In genomic region chr10:87534172-87534571, GRCm38 (mm10) we compare ENCODE assay signal across 31 mouse cellular contexts. TPM values are rescaled to one million over a fixed set of nuclear protein-coding genes. Genes with fewer than 3 reads are reported as not detected.
A peak's percentile ranks its signal among the peaks of the same experiment; 100 is the strongest.
DNase-seq lines count a peak whose midpoint lies in the region; ATAC-seq lines count a peak whose summit lies in the region.
"Had no signal": no experiment of that assay in that cellular context is flagged by ENCODE, and none has a peak within 500 bp of the region (broad histone marks: within the 10 kb centered on the region; RNA-seq: fewer than 3 reads in every experiment).

No protein-coding gene starts in this region.

- H3K27ac ChIP-seq in liver, embryonic 12.5 days, result no peak overlapping the region
- no peak overlapping the region for H3K27ac ChIP-seq in liver, embryonic 11.5 days (ENCODE audit: low read depth, low read length)
- no peak overlapping the region for H3K27ac ChIP-seq in liver, embryonic 16.5 days (ENCODE audit: low read length)
- no peak overlapping the region for H3K27ac ChIP-seq in intestine, embryonic 16.5 days (ENCODE audit: low read length)
- H3K27ac ChIP-seq: embryonic facial prominence, embryonic 13.5 days; embryonic facial prominence, embryonic 15.5 days; forebrain, embryonic 10.5 days; forebrain, embryonic 12.5 days had no signal

- peak; percentile 77 for ATAC-seq in frontal cortex, adult (ENCODE audit: low TSS enrichment)
- ATAC-seq in liver, embryonic 12.5 days, result 0 out of 2 replicates have a peak, but pooled peaks have one; percentile 27
- no peak; the same call in 1 of the 2 replicates for ATAC-seq in liver, embryonic 11.5 days (replicated peaks; ENCODE audit: low FRiP score)
- 0 out of 2 replicates have a peak, but pooled peaks have one; percentile 32 for ATAC-seq in liver, embryonic 16.5 days (ENCODE audit: low read depth)
- no peak for ATAC-seq in intestine, embryonic 16.5 days
- ATAC-seq: activated CD4-positive, CD25-positive, alpha-beta regulatory T cell, adult 4 months; CD4-positive, CD25-positive, alpha-beta regulatory T cell, adult 4 months; forebrain, embryonic 14.5 days; Patski had no signal

- no peak overlapping the region for H3K9ac ChIP-seq in liver, embryonic 12.5 days
- no peak overlapping the region for H3K9ac ChIP-seq in liver, embryonic 11.5 days (ENCODE audit: low read depth, low read length)
- no peak overlapping the region for H3K9ac ChIP-seq in liver, embryonic 16.5 days (ENCODE audit: low read depth, low read length)
- no peak overlapping the region for H3K9ac ChIP-seq in intestine, embryonic 16.5 days (ENCODE audit: low read depth, low read length)
- H3K9ac ChIP-seq: embryonic facial prominence, embryonic 13.5 days; embryonic facial prominence, embryonic 15.5 days; forebrain, embryonic 12.5 days had no signal

- no peak overlapping the region for H3K4me2 ChIP-seq in liver, embryonic 12.5 days
- H3K4me2 ChIP-seq in liver, embryonic 11.5 days, result no peak overlapping the region
- no peak overlapping the region for H3K4me2 ChIP-seq in liver, embryonic 16.5 days (ENCODE audit: low read depth, low read length)
- H3K4me2 ChIP-seq in intestine, embryonic 16.5 days (ENCODE audit: low read depth, low read length), result no peak overlapping the region
- H3K4me2 ChIP-seq: embryonic facial prominence, embryonic 13.5 days; embryonic facial prominence, embryonic 15.5 days; forebrain, embryonic 12.5 days had no signal

- H3K27me3 ChIP-seq in liver, embryonic 12.5 days (replicated peaks), result no peaks in the 10 kb centered on the region
- H3K27me3 ChIP-seq in liver, embryonic 11.5 days (replicated peaks; ENCODE audit: control insufficient read depth, insufficient read depth, low read length), result no peaks in the 10 kb centered on the region
- H3K27me3 ChIP-seq in liver, embryonic 16.5 days (ENCODE audit: control insufficient read depth, insufficient read depth, low read depth, low read length), result no peaks in the 10 kb centered on the region
- H3K27me3 ChIP-seq in intestine, embryonic 16.5 days (replicated peaks; ENCODE audit: control insufficient read depth, insufficient read depth, low read length), result no peaks in the 10 kb centered on the region
- H3K27me3 ChIP-seq: CH12.LX; embryonic facial prominence, embryonic 13.5 days; embryonic facial prominence, embryonic 15.5 days; forebrain, embryonic 12.5 days had no signal

- H3K9me3 ChIP-seq in liver, embryonic 12.5 days (replicated peaks), result no peaks in the 10 kb centered on the region
- no peaks in the 10 kb centered on the region for H3K9me3 ChIP-seq in liver, embryonic 11.5 days (ENCODE audit: control insufficient read depth, low read length)
- no peaks in the 10 kb centered on the region for H3K9me3 ChIP-seq in liver, embryonic 16.5 days (replicated peaks; ENCODE audit: control insufficient read depth, low read length)
- no peaks in the 10 kb centered on the region for H3K9me3 ChIP-seq in intestine, embryonic 16.5 days (ENCODE audit: control insufficient read depth, low read length)
- H3K9me3 ChIP-seq: embryonic facial prominence, embryonic 13.5 days; embryonic facial prominence, embryonic 15.5 days; forebrain, embryonic 10.5 days; forebrain, embryonic 12.5 days; G1E had no signal

- DNase-seq in frontal cortex, postnatal 10 days (ENCODE audit: low spot score in 2 of 2), result no peak
- no peak for DNase-seq in liver, embryonic 11.5 days (ENCODE audit: low spot score)
- DNase-seq in lung, postnatal 4 days, result no peak
- DNase-seq: adrenal gland, adult 8-10 months; adrenal gland, postnatal 14 days; adrenal gland, postnatal 36 days; B cell, adult 2 months; cerebellum, adult 11 months; cerebellum, adult 18-20 months; cerebellum, adult 8-10 months; cerebellum, adult 9-11 months; cerebellum, postnatal 14 days; cerebellum, postnatal 36 days; embryo, embryonic 11 days had no signal

- no peak overlapping the region for H3K4me3 ChIP-seq in liver, embryonic 12.5 days
- H3K4me3 ChIP-seq in liver, embryonic 11.5 days (ENCODE audit: low read depth, low read length), result no peak overlapping the region
- H3K4me3 ChIP-seq in liver, embryonic 16.5 days (ENCODE audit: low read depth, low read length), result no peak overlapping the region
- no peak overlapping the region for H3K4me3 ChIP-seq in intestine, embryonic 16.5 days (ENCODE audit: low read length)
- H3K4me3 ChIP-seq: embryonic facial prominence, embryonic 13.5 days; embryonic facial prominence, embryonic 15.5 days; erythroblast, embryonic 14.5 days; forebrain, embryonic 10.5 days; forebrain, embryonic 12.5 days had no signal

- H3K36me3 ChIP-seq in liver, embryonic 12.5 days, result no peaks in the 10 kb centered on the region
- no peaks in the 10 kb centered on the region for H3K36me3 ChIP-seq in liver, embryonic 11.5 days (ENCODE audit: control insufficient read depth, insufficient read depth, low read length)
- peaks cover 3% of the 10 kb centered on the region; the same call in 1 of the 2 replicates for H3K36me3 ChIP-seq in liver, embryonic 16.5 days (ENCODE audit: control insufficient read depth, insufficient read depth)
- H3K36me3 ChIP-seq in intestine, embryonic 16.5 days (ENCODE audit: control insufficient read depth, insufficient read depth, low read length), result no peaks in the 10 kb centered on the region
- H3K36me3 ChIP-seq: embryonic facial prominence, embryonic 13.5 days; embryonic facial prominence, embryonic 15.5 days; forebrain, embryonic 10.5 days; forebrain, embryonic 12.5 days; G1E had no signal

- H3K4me1 ChIP-seq in liver, embryonic 12.5 days, result no peaks in the 10 kb centered on the region
- no peaks in the 10 kb centered on the region for H3K4me1 ChIP-seq in liver, embryonic 11.5 days (replicated peaks; ENCODE audit: control insufficient read depth, insufficient read depth, low read length)
- H3K4me1 ChIP-seq in liver, embryonic 16.5 days (ENCODE audit: control insufficient read depth, low read depth, low read length), result no peaks in the 10 kb centered on the region
- no peaks in the 10 kb centered on the region for H3K4me1 ChIP-seq in intestine, embryonic 16.5 days (ENCODE audit: control insufficient read depth, insufficient read depth, low read length)
- H3K4me1 ChIP-seq: embryonic facial prominence, embryonic 13.5 days; embryonic facial prominence, embryonic 15.5 days; forebrain, embryonic 10.5 days; forebrain, embryonic 12.5 days had no signal

- 43% methylated on average over 1 of the region's 1 CpGs for WGBS in liver, embryonic 12.5 days (ENCODE audit: insufficient replicate concordance)
- WGBS in liver, embryonic 11.5 days, result 65% methylated on average over 1 of the region's 1 CpGs
- 17% methylated on average over 1 of the region's 1 CpGs for WGBS in liver, embryonic 16.5 days (ENCODE audit: insufficient replicate concordance)
- 78% methylated on average over 1 of the region's 1 CpGs for WGBS in intestine, embryonic 16.5 days

RNA-seq across cellular contexts. Expression of gene Pah, which starts 12.6 kb away (rescaled TPM):
- 12.0 and 13.4 TPM in 2 replicates for polyA plus RNA-seq in liver, embryonic 12.5 days (2016; fragmentation: Nextera tagmentation; extraction: Ambion mirVana)
- polyA plus RNA-seq in liver, embryonic 11.5 days (2014; fragmentation: Nextera tagmentation; extraction: Ambion mirVana), result 4.6 and 5.0 TPM in 2 replicates
- 48.3 and 48.7 TPM in 2 replicates for polyA plus RNA-seq in liver, embryonic 16.5 days (2015; fragmentation: Nextera tagmentation; extraction: Ambion mirVana)
- polyA plus RNA-seq in intestine, embryonic 16.5 days (2015; fragmentation: Nextera tagmentation; extraction: Ambion mirVana), result 1.2 and 2.2 TPM in 2 replicates
- polyA plus RNA-seq: activated CD4-positive, CD25-positive, alpha-beta regulatory T cell, adult 4 months; brain, embryonic 14.5 days; CD4-positive, CD25-positive, alpha-beta regulatory T cell, adult 4 months; embryonic facial prominence, embryonic 11.5 days; embryonic facial prominence, embryonic 13.5 days; embryonic facial prominence, embryonic 15.5 days; erythroblast, embryonic 14.5 days; forebrain, embryonic 10.5 days; forebrain, embryonic 12.5 days; forebrain, embryonic 14.5 days; G1E; Patski had no signal

RNA-seq across cellular contexts. Expression of gene Ascl1, which starts 40.7 kb away (rescaled TPM):
- polyA plus RNA-seq in liver, embryonic 12.5 days (2016; fragmentation: Nextera tagmentation; extraction: Ambion mirVana), result 0.29 and 0.33 TPM in 2 replicates
- 0.78 and 0.91 TPM in 2 replicates for polyA plus RNA-seq in liver, embryonic 11.5 days (2014; fragmentation: Nextera tagmentation; extraction: Ambion mirVana)
- not detected in 2 replicates for polyA plus RNA-seq in liver, embryonic 16.5 days (2015; fragmentation: Nextera tagmentation; extraction: Ambion mirVana)
- 3.1 and 4.2 TPM in 2 replicates for polyA plus RNA-seq in intestine, embryonic 16.5 days (2015; fragmentation: Nextera tagmentation; extraction: Ambion mirVana)
- polyA plus RNA-seq: activated CD4-positive, CD25-positive, alpha-beta regulatory T cell, adult 4 months; CD4-positive, CD25-positive, alpha-beta regulatory T cell, adult 4 months; erythroblast, embryonic 14.5 days; G1E; Patski had no signal

Comparison
In these comparisons a context has a peak if more than half of its experiments do, and no peak if none do; other contexts are left out.
1. ATAC-seq: peak in frontal cortex, adult (single experiment), liver, embryonic 12.5 days (single experiment) and liver, embryonic 16.5 days (single experiment); none in liver, embryonic 11.5 days (single experiment) and intestine, embryonic 16.5 days (single experiment).